Mouse (Mus musculus) v-Abl transformed pro-B cells (cell line): ENCODE measurements around the gene Myrf.

ENCODE experiments used
- in situ Hi-C, 2 experiments: fragments of 400-800 bp; cut with MboI; formaldehyde crosslinking; loops; one replicate each; pipeline ENCODE4 v1.15.1; 2025; ENCODE audit not compliant: unreplicated experiment in 2 of 2

The Myrf gene

GRCm38 (mm10) chr19:10240654-10241305, at the start of gene Myrf:
Gene Myrf (minus strand): TSS chr19:10240748.
- in situ Hi-C loops = no loop called here

DNA sequence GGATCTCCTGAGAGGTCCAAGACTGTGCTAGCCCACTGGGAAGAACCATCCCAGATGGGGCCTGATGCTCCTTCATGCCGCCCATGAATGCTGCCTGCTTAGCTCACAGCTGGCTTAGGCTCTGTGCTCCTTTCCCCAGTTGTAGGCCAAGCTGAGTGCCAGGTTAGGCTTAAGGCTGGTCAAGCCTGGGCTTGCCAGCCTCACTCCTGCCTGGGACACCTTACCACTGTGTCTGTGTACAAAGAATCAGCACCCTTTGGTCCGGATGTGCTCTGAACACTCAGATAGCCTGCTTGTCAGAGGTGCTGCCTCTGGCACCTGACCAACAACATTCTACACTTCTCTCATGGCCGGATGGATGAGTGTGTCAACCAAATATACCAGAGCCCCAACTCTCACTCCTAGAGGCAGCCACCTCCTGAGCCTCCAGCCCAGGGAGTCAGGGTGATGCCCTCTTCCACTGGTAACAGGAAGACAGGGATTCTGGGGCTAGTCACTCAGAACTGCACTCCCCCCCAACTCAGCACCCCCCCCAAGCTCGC, 49.1 kb upstream of the Myrf start:
- in situ Hi-C loops = no loop called here

- in situ Hi-C loops = no loop called here
These were observed 47.8 kb upstream of the Myrf start for GRCm38 (mm10) chr19:10288125-10289040.

- in situ Hi-C loops = no loop called here
These were observed 45.9 kb upstream of the Myrf start for GRCm38 (mm10) chr19:10286458-10286872.

DNA sequence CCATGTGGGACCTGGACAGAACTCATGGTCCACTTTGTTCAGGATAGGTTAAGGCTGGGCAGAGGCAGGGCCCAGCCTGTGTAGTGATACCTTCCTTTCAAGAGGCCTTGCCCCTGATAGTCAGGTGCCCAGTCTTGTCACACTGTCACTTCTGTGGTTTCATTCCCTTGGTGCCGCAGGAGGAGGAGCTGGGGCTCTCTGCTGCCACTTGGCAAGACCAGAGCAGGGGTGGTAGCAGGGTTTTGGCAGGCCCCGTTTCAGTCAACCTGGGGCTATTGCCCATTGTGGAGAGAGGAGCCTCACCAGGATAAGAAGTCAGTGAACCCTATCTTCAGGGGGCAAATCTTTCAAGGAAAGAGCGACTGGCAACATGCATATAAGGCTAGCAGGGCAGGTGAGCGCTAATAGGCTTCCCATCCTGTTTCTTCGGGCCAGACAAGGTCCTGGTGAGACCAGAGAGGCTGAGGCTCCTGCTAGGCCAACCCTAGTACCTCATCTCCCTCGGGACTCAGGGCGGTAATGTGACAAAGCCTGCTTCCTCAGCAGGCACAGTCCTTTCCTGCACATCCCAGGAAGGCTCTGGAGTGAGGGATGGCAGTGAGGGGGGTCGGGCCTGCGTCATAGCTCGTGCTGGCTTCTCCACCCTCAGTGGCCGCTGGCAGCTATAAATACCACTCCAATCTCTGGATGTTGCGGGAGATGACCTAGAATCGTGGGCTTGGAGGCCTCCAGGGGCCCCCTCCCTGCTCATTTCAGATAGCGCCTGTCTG, 40.4 kb upstream of the Myrf start:
- in situ Hi-C loops = no loop called here

GRCm38 (mm10) chr19:10279668-10280067, 39.1 kb upstream of the Myrf start:
- in situ Hi-C loops = no loop called here

- in situ Hi-C loops = no loop called here
These were observed 38.2 kb upstream of the Myrf start for GRCm38 (mm10) chr19:10278669-10279324.

- in situ Hi-C loops = no loop called here
These were observed 37.2 kb upstream of the Myrf start for GRCm38 (mm10) chr19:10277759-10278158.

GRCm38 (mm10) chr19:10277331-10277730, 36.8 kb upstream of the Myrf start:
- in situ Hi-C loops = no loop called here

- in situ Hi-C loops = no loop called here
These were observed 36.1 kb upstream of the Myrf start for GRCm38 (mm10) chr19:10276483-10277144.

DNA sequence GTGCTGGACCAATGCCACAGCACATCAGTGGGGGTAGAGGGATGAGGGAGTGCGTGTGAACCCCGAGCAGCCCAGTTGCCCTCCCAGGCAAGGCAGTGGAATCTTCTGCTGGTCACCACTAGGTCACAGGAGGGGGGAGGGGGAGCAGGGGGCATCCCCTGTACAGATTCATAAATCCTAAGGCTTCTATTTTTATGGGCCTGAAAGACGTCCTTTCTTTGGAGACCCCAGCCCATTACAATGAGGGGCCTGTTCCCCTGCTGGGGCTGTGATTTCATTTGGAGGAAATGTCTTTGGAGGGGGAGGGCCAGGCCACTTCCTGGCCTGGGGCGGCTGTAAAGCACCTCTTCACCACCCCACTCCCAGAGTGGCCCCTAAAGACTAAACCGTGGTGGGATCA, 33.5 kb upstream of the Myrf start:
- in situ Hi-C loops = loop anchor here in 1 of 2 experiments (25.0 kb wide), 1 partner anchor 363 kb away; the partner anchor contains the start of gene Vwce

GRCm38 (mm10) chr19:10272746-10273145, 32.2 kb upstream of the Myrf start:
- in situ Hi-C loops = loop anchor here in 1 of 2 experiments (25.0 kb wide), 1 partner anchor 365 kb away; the partner anchor contains the start of gene Vwce

DNA sequence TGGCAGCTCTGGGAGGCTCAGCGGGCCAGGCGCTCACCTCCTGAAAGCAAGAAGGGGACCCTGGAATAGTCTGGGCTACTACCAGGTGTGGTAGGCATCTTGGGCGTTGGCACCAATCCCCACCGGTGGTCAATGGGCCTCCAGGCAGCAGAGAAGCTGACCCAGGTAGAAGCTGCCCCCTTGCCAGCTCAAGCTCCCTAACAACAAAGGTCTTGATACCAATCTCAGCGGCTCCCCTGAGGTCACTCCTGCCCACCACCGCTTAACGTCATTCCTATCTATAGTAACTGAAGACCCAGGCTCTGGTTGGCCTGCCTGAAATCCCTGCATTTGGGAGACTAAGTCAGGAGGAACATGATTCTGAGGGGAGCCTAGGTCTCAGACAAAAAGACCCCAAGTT, 31.0 kb upstream of the Myrf start:
- in situ Hi-C loops = loop anchor here in 1 of 2 experiments (25.0 kb wide), 1 partner anchor 366 kb away; the partner anchor contains the start of gene Vwce

DNA sequence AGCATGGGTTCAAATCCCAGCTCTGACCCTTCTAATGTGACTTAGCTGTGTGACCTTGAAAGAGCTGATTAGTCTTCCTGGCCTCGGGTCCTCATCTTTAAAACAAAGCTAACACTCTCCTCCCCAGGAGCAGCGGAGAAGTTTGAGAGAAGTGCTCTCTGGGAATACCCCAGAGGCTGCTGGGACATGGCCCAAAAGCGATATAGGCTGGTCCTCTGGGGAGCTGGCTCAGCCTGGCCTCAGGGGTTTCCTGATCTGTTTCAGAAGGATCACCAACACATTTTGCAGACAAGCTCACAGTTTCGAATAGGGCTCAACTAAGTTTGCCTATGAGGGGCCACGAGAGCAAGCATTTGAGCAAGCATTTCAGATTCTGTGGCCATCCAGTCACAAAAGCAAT, 29.8 kb upstream of the Myrf start:
- in situ Hi-C loops = loop anchor here in 1 of 2 experiments (25.0 kb wide), 1 partner anchor 367 kb away; the partner anchor contains the start of gene Vwce

DNA sequence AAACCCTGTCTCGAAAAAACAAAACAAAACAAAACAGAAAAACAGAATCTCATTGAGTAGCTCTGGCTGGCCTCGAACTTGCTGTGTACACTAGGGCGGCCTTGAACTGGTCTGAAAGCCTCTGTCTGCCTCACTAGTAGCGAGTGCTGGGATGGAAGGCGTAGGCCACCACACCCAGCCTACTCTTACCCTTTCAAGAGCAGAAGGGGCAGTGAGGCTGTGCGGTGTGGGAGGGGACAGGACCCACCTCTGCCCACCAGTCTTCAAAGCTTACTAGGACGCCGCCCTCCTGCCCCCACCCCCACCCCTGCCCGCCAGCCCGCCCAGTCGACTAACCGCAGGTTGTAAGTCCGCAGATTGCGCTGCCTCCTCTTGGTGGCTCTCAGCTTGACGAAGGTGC, 28.3 kb upstream of the Myrf start:
- in situ Hi-C loops = loop anchor here in 1 of 2 experiments (10.0 to 25.0 kb wide), 2 partner anchors 236 to 368 kb away; partner anchors contain the start of gene Vwce

DNA sequence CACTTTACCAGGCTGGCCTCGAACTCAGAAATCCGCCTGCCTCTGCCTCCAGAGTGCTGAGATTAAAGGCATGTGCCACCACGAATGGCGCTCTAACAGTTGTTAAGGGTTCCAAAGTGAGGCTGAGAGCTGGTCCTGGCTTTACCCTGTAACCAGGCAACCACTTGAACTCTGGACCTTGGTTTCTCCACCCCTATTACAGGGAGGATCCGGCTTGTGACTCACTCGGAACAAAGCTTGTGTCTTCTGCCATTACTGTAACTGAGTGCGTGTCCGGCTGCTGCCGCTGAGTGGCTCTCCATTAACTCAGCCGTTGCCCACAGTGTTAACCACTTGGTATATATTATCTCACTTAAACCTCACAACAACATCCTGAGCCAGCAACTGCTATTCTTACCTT, 27.4 kb upstream of the Myrf start:
- in situ Hi-C loops = loop anchor here in 1 of 2 experiments (10.0 to 25.0 kb wide), 2 partner anchors 237 to 369 kb away; partner anchors contain the start of gene Vwce

- in situ Hi-C loops = loop anchor here in 1 of 2 experiments (10.0 to 25.0 kb wide), 2 partner anchors 238 to 370 kb away; partner anchors contain the start of gene Vwce
These were observed 26.5 kb upstream of the Myrf start for GRCm38 (mm10) chr19:10267057-10267456.

DNA sequence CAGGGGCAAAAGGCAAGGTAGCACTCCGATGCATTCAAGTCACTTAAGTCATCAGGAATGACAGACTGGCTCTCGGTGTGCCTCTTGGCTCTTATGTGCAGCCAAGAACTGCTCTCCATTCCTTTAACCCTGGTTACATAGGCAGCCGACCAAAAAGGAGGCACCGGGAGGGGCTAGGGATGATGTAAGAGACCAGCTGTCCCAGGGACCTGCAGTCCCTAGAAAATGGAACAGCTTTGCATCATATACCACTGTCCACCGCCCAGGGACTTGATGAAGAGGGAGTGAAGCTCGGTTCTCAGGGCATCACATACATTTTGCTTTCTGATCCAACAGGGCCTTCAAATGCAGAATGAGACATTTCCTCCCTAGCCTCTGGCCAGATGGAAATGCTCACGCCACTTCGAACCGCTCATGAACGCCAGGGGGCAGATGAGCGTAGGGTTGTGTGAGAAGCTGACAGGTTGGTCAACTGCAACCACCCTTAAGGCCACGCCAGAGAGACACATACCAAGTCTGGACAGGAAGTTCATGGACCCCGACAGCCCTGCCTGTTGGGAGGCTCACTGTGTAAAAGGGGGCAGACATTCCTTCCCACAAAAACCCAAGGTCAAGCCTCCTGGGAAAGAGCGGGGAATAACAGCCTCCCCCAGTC, 25.8 kb upstream of the Myrf start:
- in situ Hi-C loops = loop anchor here in 1 of 2 experiments (10.0 to 25.0 kb wide), 2 partner anchors 238 to 371 kb away; partner anchors contain the start of gene Vwce
